Mouse (Mus musculus): ENCODE data around the gene 1700034J05Rik.

The 1700034J05Rik gene

DNA sequence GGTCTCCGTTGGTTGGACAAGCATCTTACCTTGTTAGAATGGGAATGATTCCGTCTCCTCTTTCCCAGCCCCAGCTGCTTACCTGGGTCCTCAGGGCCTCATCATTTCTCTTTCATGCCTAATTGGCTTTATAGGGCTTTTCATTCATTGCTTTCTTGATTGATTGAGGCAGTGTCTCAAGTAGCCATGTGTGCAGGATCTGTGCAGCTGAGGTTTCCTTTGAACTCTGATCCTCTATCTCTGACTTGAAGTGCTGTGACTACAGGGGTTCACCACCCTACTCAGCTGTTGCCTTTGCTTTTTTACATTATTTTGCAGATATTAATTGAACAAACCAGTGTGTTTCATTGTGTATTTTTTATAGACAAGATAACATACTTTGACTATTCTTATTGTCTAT is 25.2 kb downstream of the 1700034J05Rik start:
- DNase-seq (ENCODE audit: low read depth in 1 of 2, low spot score in 2 of 2), result no peak

DNA sequence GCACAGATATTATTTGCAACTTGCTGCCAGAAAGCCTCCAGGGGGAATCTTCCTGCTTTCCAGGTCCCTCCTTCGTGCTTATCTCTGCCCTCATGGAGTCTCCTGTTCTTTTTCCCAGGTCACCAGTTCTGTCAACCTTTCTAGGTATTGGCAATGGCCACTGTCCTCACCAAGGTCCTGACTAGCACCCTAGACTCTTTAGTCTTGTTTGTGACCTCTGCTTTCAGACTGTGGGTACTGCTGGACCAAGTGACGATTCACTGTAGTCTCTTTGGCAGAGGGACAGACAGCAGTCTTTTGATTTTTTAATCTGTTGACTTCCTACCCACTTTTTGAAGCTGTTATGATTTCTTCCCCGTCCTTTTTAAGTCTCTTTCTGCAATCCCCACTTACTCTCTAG is 26.1 kb downstream of the 1700034J05Rik start:
- no peak for DNase-seq (ENCODE audit: low read depth in 1 of 2, low spot score in 2 of 2)

DNA sequence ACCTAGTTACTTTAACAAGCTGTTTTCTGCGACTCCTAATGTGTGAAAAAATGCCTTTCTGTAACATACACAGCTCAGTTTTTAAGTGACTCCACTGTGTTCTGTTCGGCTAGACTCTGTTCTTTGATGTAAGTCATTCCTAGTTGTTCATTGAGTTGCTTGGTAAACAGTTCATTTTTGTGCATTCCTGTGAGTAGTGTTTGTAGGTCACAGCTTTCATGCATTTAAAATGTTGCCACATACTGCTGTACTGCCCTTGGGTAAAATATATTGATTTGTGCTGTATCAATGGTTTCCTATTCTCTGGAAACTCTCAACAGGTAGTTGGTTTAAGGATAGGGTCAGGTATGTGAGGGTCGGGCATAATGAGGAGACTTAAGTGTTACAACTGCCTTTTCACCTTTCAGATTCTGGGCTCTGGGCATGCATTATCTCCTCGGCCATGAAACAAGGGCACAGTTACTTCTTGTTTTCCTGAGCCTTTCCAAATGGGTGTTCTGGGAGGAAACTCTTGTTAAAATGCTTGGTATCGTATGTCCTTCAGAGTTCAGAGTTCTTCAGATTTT is 27.7 kb downstream of the 1700034J05Rik start:
- DNase-seq (ENCODE audit: low read depth in 1 of 2, low spot score in 2 of 2), result no peak

GRCm38 (mm10) chr6:146918341-146918740 is 35.9 kb downstream of the 1700034J05Rik start:
- no peak for DNase-seq (ENCODE audit: low read depth in 1 of 2, low spot score in 2 of 2)

DNA sequence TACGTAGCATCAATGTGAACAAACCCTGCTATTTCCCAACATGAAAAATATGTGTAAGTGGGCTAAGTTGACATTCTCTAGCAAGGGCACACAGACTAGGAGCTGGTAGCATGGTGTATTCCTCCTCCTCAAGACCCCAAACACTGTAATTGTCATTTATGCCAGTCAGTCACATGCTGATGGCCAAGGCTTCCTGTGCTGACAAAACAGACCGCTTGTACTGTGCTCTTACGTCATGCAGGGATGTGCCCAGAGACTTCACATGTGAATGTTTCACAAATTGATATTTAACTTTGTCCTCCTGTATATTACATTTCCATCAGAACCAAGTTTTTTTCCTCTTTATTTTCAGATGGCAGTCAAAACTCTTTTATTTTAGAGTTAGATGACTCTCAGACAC is 36.8 kb downstream of the 1700034J05Rik start:
- DNase-seq (ENCODE audit: low read depth in 1 of 2, low spot score in 2 of 2), result no peak

GRCm38 (mm10) chr6:146915808-146916207 is 38.4 kb downstream of the 1700034J05Rik start:
- no peak for DNase-seq (ENCODE audit: low read depth in 1 of 2, low spot score in 2 of 2)

DNA sequence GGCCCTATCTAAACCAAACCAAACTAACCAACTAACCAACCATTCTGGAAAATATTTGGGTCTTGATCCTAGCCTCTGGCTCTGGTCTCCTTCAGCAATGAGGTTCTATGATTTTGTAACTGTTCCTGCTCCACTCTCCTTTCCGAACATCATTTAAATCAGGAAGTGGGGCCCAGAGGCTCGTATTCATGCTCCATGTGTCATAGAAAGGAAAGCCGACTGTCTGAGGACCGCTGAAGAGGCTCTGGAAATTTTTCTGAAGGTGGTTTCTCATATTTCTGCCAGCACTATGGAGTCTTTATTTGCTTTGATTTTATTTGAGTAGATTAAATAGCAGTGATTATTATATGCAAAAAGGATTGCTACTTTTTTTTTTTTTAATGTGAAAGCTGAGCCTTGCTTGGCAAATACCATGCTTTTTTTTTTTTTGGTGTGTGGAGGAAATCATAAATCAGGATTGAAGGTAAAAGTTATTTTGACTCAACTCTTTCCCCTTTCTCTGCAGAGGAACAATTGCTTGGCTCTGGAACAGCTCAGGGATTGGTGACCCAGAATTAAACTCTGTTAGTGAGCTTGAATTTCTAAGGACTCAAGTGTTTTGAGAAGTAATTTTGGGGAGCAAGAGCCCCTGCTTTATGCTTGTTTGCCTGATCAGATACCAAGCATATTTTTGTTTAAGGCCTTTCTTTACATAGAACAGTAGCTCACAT is 40.6 kb downstream of the 1700034J05Rik start:
- DNase-seq (ENCODE audit: low read depth in 1 of 2, low spot score in 2 of 2), result no peak

- DNase-seq (ENCODE audit: low read depth in 1 of 2, low spot score in 2 of 2), result no peak
Measured at GRCm38 (mm10) chr6:146912835-146913488, 41.3 kb downstream of the 1700034J05Rik start.

DNA sequence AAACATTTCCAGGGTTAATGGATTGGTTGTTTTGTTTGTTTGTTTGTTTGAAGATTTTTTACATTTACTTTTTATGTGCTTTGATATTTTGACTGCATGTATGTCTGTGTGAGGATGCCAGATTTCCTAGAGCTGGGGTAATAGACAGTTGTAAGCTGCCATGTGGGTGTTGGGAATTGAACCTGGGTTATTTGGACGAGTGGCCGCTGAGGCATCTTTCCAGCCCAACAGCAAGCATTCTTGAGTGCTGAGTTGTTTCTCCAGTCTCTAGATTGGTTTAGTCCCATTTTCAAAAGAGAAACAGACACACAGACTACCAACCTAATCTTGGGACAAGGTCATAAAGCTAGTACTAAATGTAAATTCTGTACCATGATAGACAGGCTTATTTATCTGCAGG is 43.4 kb downstream of the 1700034J05Rik start:
- DNase-seq (ENCODE audit: low read depth in 1 of 2, low spot score in 2 of 2), result no peak

DNA sequence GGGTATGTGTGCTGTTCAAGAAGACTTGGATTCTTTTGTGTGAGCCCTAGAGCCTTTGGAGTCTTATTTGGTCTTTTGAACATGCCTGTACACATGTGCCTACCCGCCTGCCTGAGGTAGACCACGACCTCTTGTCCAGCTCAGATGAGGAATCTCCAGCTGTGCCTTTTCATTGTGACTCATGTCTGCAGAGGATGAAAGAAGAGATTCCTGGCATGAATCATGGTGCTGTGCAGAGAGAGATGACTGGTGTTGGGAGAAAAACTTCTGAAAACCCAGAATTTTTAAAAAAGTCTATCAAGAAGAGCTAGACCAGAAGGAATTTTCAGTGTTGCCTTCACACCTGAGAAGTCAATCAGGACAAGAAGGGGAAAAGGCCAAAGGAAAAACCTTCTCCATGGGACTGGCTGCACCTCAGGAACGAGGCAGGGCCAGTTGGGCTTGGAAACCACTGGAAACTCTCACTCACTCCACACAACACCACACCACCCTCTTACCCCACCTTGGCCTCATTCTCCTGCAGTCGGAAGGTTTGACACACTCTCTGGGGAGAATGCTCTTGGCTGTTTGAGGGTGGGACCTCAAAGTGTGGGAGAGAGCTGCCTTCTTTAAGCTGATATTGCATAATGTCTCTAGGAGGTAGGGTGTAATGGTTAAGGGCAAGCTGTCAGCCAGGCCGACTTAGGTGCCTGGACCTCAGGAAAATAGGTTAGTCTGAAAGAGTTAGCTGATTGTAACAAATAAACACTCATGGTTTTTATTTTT is 44.3 kb downstream of the 1700034J05Rik start:
- no peak for DNase-seq (ENCODE audit: low read depth in 1 of 2, low spot score in 2 of 2)

DNA sequence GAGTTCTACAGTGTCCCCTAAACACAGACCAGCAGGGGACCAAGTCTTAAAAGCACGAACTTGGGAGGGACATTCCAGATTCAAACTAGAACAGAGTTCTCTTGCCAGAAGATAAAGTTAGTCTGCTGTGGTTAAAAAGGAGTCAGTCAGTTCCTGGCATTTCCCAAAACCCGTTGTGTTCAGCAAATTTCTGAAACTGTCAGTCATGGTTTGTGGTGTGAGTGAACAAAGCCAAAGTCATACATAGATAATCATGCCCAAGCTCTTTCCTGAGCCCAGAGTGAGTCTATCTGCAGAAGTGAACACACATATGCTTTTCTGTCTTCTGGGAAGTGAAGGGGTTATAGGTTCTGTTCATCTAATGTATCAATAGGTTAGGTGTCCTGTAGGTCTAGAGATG is 45.4 kb downstream of the 1700034J05Rik start:
- no peak for DNase-seq (ENCODE audit: low read depth in 1 of 2, low spot score in 2 of 2)

DNA sequence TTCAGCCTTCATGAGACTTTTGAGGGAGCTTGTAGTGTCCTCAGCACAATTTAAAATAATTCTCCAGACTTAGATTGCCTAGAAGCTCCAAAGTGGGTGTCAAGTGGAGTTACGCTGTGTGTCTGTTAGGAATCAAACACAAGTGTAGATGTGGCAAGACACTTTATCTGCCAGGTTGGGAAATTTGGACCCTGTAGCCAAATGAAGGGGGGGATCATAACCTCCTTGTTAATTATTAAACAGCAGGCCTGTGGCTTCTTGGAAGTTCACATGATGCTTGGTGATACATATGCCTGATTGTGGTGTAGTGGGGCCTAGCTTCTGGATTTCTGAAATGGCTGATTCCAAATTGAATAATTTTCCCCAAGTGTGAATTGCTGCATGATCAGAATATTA is 46.4 kb downstream of the 1700034J05Rik start:
- no peak for DNase-seq (ENCODE audit: low read depth in 1 of 2, low spot score in 2 of 2)

DNA sequence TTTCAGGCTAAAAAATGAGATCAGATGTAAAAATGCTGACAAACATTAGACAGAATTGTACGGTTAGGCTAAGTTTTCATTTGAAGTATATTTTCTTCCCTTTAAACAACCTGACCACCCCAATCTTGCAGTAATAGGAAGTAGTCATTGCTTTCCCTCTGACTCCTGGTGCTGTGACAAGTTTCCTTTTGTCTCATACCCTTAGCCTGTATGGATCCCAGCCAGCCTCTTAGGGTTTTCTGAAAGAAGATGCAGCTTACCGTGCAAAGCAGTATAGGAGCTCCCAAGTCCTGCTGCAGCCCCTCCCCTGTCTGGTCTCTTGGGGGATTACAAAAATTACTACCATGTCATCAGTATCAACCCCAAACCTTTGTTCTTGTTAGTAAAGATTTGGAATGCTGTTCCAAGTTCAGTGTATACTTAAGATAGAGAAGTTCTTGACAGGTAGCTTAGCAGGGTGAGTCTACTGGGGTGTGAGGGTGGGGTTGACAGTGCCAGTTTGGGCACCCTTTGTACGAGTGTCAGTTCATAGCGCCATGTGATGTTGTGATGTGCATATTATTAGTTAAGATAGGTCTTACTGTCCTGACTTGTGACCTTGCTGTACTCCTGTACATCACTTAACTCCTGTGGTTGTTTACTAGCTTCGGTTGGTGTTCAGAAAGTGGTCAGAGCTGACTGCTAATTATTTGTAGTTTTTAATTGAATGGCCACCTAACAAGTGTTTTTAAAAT is 47.0 kb downstream of the 1700034J05Rik start:
- DNase-seq (ENCODE audit: low read depth in 1 of 2, low spot score in 2 of 2), result no peak

DNA sequence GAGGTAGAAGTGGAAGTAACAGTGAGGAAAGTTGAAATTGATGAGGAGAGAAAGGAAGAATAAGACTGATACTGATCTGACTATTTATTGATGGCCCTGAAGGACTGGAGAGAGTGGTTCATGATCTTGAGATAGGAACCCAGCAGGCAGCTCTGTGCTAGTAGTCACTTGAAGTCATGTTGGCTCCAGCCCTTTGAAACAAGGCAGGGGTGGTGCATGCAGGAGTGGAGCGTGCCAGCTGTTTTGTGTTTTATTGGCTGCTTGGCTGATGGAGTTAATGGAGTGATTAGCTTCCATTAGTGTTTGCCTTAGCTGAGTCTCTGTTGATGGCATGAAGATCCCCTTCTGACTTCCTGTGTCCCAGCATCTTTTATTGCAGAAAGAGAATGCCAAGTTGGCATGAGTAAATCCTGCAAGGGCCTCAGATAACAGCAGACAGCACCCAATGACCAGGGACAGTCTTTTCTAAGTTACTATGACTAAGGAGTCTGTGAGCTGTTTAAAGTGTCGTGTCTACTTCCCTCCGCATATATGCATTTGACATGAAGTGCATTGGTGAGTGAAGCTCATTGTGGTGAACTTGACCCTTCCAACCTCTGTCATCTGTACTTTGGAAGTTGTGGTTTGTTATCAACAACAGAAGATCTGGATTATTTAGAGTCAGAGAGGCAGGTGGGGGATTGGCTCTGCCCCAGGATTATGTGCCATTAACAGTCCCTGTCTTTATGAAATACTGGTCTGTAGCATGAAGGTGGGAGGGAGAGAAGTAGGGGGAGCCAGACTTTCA is 48.0 kb downstream of the 1700034J05Rik start:
- no peak for DNase-seq (ENCODE audit: low read depth in 1 of 2, low spot score in 2 of 2)

DNA sequence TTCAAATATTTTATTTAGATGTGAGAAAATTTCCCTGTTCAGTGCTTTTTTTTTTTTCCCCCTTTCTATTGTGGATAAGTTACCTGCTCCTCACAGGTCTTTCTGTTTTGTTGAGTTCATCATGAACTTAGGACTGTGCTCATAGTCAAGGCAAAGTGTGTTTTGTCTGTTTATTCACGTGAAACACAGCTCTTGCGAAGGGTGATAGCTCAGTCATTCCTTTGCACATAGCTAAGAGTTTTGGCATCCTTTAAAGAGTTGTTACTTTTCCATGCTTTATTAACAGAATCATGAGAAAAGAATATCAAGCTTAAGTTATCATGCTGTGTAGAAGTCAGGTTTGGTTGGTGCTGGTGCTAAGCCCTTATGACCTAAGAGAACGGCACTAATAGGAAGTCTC is 49.5 kb downstream of the 1700034J05Rik start:
- no peak for DNase-seq (ENCODE audit: low read depth in 1 of 2, low spot score in 2 of 2)

GRCm38 (mm10) chr6:146903632-146904031 is 50.6 kb downstream of the 1700034J05Rik start:
- no peak for DNase-seq (ENCODE audit: low read depth in 1 of 2, low spot score in 2 of 2)

DNA sequence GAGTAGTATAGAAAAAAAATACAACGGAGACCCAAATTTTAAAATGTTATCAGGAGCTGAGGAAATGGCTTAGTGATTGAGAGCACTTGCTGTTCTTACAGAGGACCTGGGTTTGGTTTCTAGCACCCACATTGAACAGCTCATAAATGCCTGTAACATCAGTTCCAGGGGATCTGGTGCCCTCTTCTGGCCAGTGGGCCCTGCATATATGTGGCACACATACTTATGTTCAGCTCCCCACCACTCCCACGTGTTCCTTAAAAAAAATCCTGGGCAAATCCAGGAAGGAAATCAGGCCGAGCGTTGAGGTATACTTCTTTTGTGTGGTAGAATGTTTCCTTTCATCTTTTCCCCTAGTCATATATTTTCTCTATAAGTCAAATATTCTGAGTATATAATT is 52.3 kb downstream of the 1700034J05Rik start:
- DNase-seq (ENCODE audit: low read depth in 1 of 2, low spot score in 2 of 2), result no peak
